Mouse (Mus musculus) heart, adult 2 months (tissue): ENCODE measurements around the gene Slc39a11. TPM values are rescaled to one million over a fixed set of nuclear protein-coding genes. Genes with fewer than 3 reads are reported as not detected.
A peak's percentile ranks its signal among the peaks of the same experiment; 100 is the strongest.

ENCODE experiments used
- DNase-seq, 2 experiments: peaks; one replicate each; pipeline ENCODE4 v3.0.0; 2021
- H3K27ac ChIP-seq: fragments of 200-600 bp; 2 replicates; pipeline ENCODE4 v1.8.1; 2022
- H3K27me3 ChIP-seq: fragments of 200-500 bp; 2 replicates; pipeline ENCODE4 v1.6.1; 2012; ENCODE audit warnings: mild to moderate bottlenecking, low read length, inconsistent platforms, mixed read lengths; ENCODE audit not compliant: control insufficient read depth, insufficient read depth
- H3K36me3 ChIP-seq: fragments of 200-500 bp; 2 replicates; pipeline ENCODE4 v1.6.1; 2012; ENCODE audit warnings: low read length, inconsistent platforms; ENCODE audit not compliant: control insufficient read depth, insufficient read depth
- H3K4me1 ChIP-seq: fragments of 200-500 bp; 2 replicates; pipeline ENCODE4 v1.6.1; 2011; ENCODE audit warnings: low read length; ENCODE audit not compliant: control insufficient read depth, insufficient read depth
- H3K4me3 ChIP-seq: fragments of 200-600 bp; 2 replicates; pipeline ENCODE4 v1.8.1; 2022
- H3K79me2 ChIP-seq: fragments of 200-500 bp; replicated peaks from 2 replicates; pipeline ENCODE4 v1.6.1; 2012; ENCODE audit warnings: mild to moderate bottlenecking, inconsistent platforms, low read length, moderate library complexity, mixed read lengths; ENCODE audit not compliant: control insufficient read depth, insufficient read depth
- H3K9ac ChIP-seq: fragments of 200-500 bp; 2 replicates; pipeline ENCODE4 v1.6.1; 2012; ENCODE audit warnings: low read depth, mild to moderate bottlenecking, control low read depth, inconsistent platforms, low read length, mixed read lengths
- CTCF ChIP-seq: fragments of 200-600 bp; IDR thresholded peaks from 2 replicates; pipeline ENCODE4 v1.8.1; 2022; ENCODE audit warnings: antibody characterized with exemption, mild to moderate bottlenecking, moderate library complexity
- EP300 ChIP-seq: fragments of 200-500 bp; IDR thresholded peaks from 2 replicates; pipeline ENCODE4 v1.6.1; 2011; ENCODE audit warnings: low read depth, low read length, control low read depth; ENCODE audit not compliant: insufficient read depth
- POLR2A ChIP-seq: fragments of 200-500 bp; IDR thresholded peaks from 2 replicates; pipeline ENCODE4 v1.6.1; 2011; ENCODE audit warnings: mild to moderate bottlenecking, low read depth, low read length, control low read depth; ENCODE audit not compliant: insufficient read depth
- WGBS: fragments of 180-500 bp; shearing (Covaris S2); methylation state at CpG from one replicate; pipeline ENCODE4 v1.1.7; 2018; 5-methylcytosine and 5-hydroxymethylcytosine counted together
- intact Hi-C: fragments of 180-260 bp; cut with DNase I; formaldehyde crosslinking; loops from one replicate; pipeline ENCODE4 v1.15.1; 2025
- polyA plus RNA-seq: library from polyadenylated mRNA; depleted of rRNA; stranded (reverse); fragments of >200 nt; gene quantifications from 2 replicates; pipeline ENCODE4 v1.2.3, GENCODE M21; 2012
- total RNA-seq, 2 experiments: library from RNA; stranded (reverse); gene quantifications; 2 replicates each; pipeline ENCODE4 v1.2.3; 2021

Slc39a11 gene
- total and polyA plus RNA-seq, 3 experiments: 2.6 to 5.6 (median 2.7) TPM

- intact Hi-C loops: no loop called here
- TF ChIP-seq EP300 (no peak), CTCF (no peak), POLR2A (no peak)
- H3K4me1 ChIP-seq: no peaks in the 10 kb centered on the region
- H3K9ac ChIP-seq: no peak overlapping the region
- H3K79me2 ChIP-seq: no peaks in the 10 kb centered on the region
- H3K27ac ChIP-seq: no peak overlapping the region
- H3K4me3 ChIP-seq: no peak overlapping the region
- no peaks in the 10 kb centered on the region for H3K27me3 ChIP-seq
- H3K36me3 ChIP-seq: no peaks in the 10 kb centered on the region
- no peak for DNase-seq
- WGBS: 86% methylated on average over 3 of the region's 3 CpGs
Observed at GRCm38 (mm10) chr11:113597632-113598031, 52.2 kb downstream of the Slc39a11 start.

GRCm38 (mm10) chr11:113595144-113595543 is 54.7 kb downstream of the Slc39a11 start:
- no peaks in the 10 kb centered on the region for H3K36me3 ChIP-seq
- DNase-seq: no peak
- TF ChIP-seq CTCF (no peak), EP300 (no peak), POLR2A (no peak)
- intact Hi-C loops: no loop called here
- H3K79me2 ChIP-seq: no peaks in the 10 kb centered on the region
- no peaks in the 10 kb centered on the region for H3K27me3 ChIP-seq
- no peak overlapping the region for H3K27ac ChIP-seq
- 78% methylated on average over 5 of the region's 5 CpGs for WGBS
- no peaks in the 10 kb centered on the region for H3K4me1 ChIP-seq
- no peak overlapping the region for H3K9ac ChIP-seq
- H3K4me3 ChIP-seq: no peak overlapping the region

GRCm38 (mm10) chr11:113588936-113589335 is 60.9 kb downstream of the Slc39a11 start:
- intact Hi-C loops: no loop called here
- Histone ChIP-seq H3K27me3 (no peaks in the 10 kb centered on the region), H3K27ac (no peak overlapping the region), H3K9ac (no peak overlapping the region), H3K4me3 (no peak overlapping the region), H3K79me2 (no peaks in the 10 kb centered on the region), H3K4me1 (peaks cover under 1% of the 10 kb centered on the region; the same call in 1 of the 2 replicates), H3K36me3 (no peaks in the 10 kb centered on the region)
- TF ChIP-seq EP300: no peak
- TF ChIP-seq POLR2A: no peak
- TF ChIP-seq CTCF: no peak
- 57% methylated on average over 3 of the region's 3 CpGs for WGBS
- no peak for DNase-seq

- WGBS: 86% methylated on average over 6 of the region's 6 CpGs
Observed at GRCm38 (mm10) chr11:113586423-113586822, 63.5 kb downstream of the Slc39a11 start.

GRCm38 (mm10) chr11:113583879-113584661 is 65.8 kb downstream of the Slc39a11 start:
- peak in 1 of 2 experiments; percentile 6 for DNase-seq
- 45% methylated on average over 11 of the region's 11 CpGs for WGBS

More at GRCm38 (mm10) chr11:113586423-113586822, 63.5 kb downstream of the Slc39a11 start:
- Histone ChIP-seq H3K4me3 (no peak overlapping the region), H3K27me3 (no peaks in the 10 kb centered on the region), H3K9ac (no peak overlapping the region), H3K79me2 (no peaks in the 10 kb centered on the region), H3K4me1 (peaks cover 1% of the 10 kb centered on the region; the same call in 1 of the 2 replicates), H3K36me3 (no peaks in the 10 kb centered on the region), H3K27ac (no peak overlapping the region)
- no peak for DNase-seq
- no peak for TF ChIP-seq CTCF
- TF ChIP-seq EP300: no peak
- no peak for TF ChIP-seq POLR2A
- intact Hi-C loops: no loop called here

GRCm38 (mm10) chr11:113577221-113577620 is 72.7 kb downstream of the Slc39a11 start:
- intact Hi-C loops: no loop called here
- no peak overlapping the region for H3K27ac ChIP-seq
- H3K4me1 ChIP-seq: no peaks in the 10 kb centered on the region
- TF ChIP-seq POLR2A (no peak), EP300 (no peak), CTCF (no peak)
- DNase-seq: no peak
- 82% methylated on average over 4 of the region's 4 CpGs for WGBS
- no peak overlapping the region for H3K9ac ChIP-seq
- no peaks in the 10 kb centered on the region for H3K79me2 ChIP-seq
- H3K36me3 ChIP-seq: no peaks in the 10 kb centered on the region
- H3K4me3 ChIP-seq: no peak overlapping the region
- H3K27me3 ChIP-seq: no peaks in the 10 kb centered on the region

More at GRCm38 (mm10) chr11:113583879-113584661, 65.8 kb downstream of the Slc39a11 start:
- Histone ChIP-seq H3K36me3 (no peaks in the 10 kb centered on the region), H3K9ac (no peak overlapping the region), H3K27me3 (no peaks in the 10 kb centered on the region), H3K4me1 (peaks cover 1% of the 10 kb centered on the region; the same call in 1 of the 2 replicates), H3K79me2 (no peaks in the 10 kb centered on the region), H3K27ac (no peak overlapping the region), H3K4me3 (no peak overlapping the region)
- no peak for TF ChIP-seq EP300
- no peak for TF ChIP-seq POLR2A
- TF ChIP-seq CTCF: no peak
- intact Hi-C loops: no loop called here
